Mouse (Mus musculus): Measurements from ENCODE around the gene E430018J23Rik.
"Not testable (repeated sequence)": the region's sequence is repeated elsewhere in the genome, so short reads cannot be mapped to it uniquely, and the experiment has no call there.

Gene E430018J23Rik

GRCm38 (mm10) chr7:127393157-127393943 is at the start of gene E430018J23Rik:
Gene E430018J23Rik, minus strand, starts transcription at chr7:127393629.
- DNase-seq, result peak; percentile 99

DNA sequence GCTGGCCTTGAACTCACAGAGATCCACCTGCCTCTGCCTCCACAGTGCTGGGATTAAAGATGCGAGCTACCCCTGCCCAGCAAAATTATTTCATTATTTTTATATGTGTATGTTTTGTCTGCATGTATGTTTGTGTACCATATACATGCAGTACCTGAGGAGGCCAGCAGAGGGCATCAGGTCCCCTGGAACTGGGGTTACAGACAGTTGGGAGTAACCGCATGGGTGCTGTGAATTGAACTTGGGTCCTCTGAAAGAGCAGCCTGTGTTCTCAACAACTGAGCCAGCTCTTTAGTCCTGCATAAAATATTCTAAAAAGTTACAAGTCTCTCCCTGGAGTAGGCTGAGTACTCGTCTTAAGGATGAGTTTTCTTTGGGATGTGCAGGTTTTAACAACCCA is 44.3 kb upstream of the E430018J23Rik start:
- DNase-seq, result no peak

DNA sequence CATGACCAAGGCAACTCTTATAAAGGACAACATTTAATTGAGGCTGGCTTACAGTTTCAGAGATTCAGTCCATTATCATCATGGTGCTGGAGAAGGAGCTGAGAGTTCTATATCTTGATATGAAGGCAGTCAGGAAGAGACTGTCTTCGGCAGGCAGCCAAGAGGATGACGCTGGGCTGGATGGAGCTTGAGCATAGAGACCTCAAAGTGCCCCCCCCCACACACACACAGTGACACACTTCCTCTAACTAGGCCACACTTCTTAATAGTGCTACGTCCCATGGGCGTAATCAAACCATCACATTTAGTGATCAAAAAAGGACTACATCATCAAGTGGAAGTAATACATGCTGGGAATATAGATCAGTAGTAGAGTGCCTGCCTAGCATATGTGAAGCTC is 41.8 kb upstream of the E430018J23Rik start:
- DNase-seq, result no peak

DNA sequence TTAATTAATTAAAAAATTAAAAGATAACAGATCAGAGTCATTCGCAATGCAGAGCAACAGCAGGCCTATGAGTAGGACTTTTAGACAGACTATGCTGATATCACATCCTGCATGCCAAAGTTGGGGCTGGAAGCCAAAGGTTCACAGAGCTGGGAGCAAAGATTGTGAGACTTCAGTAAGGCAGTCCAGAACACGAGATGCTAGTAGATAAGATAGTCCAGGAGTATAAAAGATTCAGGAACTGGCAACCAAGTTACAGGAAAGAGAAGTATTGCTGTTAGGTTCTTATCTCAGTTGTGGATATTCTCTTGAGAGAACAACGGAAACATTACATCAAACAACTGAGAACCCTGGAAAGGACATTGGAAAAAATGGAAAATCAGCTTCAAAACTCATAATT is 32.9 kb upstream of the E430018J23Rik start:
- DNase-seq, result peak; percentile 42

GRCm38 (mm10) chr7:127425911-127426310 is 32.5 kb upstream of the E430018J23Rik start:
- no peak for DNase-seq

- no peak for DNase-seq
Measured at GRCm38 (mm10) chr7:127425291-127425690, 31.9 kb upstream of the E430018J23Rik start.

- DNase-seq, result peak; percentile 21
Measured at GRCm38 (mm10) chr7:127422247-127422646, 28.8 kb upstream of the E430018J23Rik start.

DNA sequence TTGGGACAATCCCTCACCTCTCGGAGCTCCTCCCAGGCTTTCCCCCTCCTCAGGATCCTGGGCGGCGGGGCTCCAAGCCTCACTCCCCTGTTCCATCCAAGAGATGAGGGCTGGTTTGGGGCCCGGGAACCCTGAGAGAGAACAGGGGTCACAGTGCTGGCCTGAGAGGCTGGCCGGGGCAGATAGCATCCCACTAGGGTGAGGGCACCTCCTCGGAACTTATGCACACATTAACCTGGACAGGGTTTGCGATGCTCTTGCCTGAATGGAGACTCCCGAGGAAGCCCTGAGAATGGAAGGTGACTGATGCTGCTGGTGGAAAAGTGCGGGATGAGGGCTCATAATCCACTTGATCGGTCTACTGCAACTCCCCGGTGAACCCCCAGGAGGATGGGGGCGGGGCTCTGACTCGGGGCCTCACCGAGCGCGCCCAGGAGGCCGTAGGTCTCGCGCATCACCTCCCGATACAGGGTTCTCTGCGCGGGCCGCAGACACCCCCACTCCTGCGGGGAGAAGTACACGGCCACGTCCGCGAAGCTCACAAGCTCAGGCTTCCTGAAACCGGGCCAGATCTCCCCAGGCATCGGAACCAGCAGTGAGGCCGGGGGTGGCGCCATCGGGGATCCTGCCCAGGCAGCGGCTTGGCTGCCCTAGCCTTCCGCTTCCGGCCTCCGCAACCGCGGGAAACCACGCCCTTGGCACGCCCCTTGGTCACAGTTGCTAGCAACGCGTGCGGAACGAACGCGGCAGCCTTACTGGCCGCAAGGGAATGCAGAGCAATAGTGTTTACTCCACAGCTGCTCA is 28.2 kb upstream of the E430018J23Rik start, which contains the start of gene Zfp688:
Zfp688 (minus strand) TSS at position 681 of the 804 bp plus-strand sequence.
- peak; percentile 98 for DNase-seq

- DNase-seq, result no peak
Measured at GRCm38 (mm10) chr7:127411418-127411817, 18.0 kb upstream of the E430018J23Rik start.

DNA sequence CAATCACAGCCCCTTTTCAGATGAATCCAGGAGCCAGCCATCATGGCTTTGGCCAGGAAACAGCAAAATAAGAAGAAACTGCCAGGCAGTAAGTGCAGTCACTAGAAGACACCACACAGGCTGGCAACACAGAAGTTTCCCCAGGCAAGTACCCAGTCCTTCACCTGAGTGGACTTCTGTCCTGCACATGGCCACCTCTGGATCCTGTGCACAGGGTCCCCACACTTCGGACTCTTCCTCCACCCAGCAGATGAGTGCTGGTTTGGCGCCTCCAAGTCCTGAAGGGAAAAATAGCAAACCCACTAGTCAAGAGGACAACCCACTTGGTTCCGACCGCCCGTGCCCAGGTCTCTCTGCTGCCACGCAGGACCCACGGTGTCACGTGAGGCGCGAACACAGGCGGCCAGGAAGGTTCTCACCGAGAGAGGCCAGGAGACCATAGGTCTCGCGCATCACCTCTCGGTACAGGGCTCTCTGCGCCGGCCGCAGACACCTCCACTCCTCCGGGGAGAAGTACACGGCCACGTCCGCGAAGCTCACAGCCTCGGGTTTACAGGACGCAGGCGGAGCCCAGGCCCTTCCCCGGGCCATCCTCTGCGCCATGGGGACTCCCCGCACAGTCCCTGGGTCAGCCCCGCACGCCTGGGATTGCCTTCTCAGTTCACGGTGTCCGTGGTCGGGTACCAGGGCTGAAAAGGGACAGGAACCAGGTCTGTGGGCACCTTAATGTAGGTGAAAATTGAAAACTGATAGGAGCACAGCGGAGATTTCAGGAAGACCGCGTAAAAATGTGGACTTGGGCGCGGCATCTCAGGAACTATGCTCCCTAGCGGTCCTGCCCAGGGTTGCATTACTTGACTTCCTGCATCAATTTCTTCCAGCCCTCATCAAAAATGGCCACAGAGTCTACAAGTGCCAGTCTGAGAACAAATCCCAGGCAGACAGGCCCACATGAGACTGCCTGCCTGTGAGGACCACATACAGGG is 12.9 kb upstream of the E430018J23Rik start, which contains the start of gene Zfp764:
Zfp764 (minus strand) TSS at position 821 of the 986 bp plus-strand sequence.
- DNase-seq, result peak; percentile 93

GRCm38 (mm10) chr7:127404101-127404500 is 10.7 kb upstream of the E430018J23Rik start:
- DNase-seq, result not testable (repeated sequence)

DNA sequence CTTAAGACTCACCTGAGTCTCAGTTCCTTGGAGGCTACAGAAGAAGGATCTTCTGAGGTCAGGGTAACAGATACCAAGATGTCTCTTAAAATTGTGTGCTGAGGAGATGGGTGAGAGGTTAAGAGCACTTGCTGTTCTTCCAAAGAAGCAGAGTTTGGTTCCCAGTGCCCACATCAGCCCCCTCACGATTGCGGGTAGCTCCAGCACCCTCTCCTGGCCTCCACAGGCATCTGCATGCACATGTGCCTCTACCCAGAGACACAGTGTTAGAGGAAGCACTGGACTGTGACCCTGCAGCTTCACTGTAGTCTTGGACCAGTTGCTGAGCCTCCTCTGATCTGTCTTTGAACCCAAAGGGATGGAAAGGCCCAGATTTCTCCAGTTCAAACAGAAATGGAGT is 9.6 kb upstream of the E430018J23Rik start:
- no peak for DNase-seq

DNA sequence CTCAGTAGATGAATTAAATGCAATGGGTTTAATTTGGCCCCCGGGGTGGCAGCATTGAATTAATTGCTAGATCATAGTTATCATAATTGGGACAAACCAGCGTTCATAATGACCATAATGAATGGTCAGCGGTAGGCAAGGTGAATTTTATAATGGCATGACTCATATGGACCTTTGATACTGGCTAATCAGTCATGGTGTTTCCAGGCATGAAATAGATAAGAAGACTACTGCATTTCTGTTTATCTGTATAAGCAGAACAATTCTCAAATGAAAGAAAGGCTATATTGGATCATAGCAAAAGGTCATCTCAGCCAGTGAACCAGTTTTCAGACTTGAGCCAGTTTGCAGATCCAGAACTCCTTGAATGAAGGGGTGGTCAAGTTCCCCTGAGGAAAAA is 6.9 kb upstream of the E430018J23Rik start:
- no peak for DNase-seq

- no peak for DNase-seq
Measured at GRCm38 (mm10) chr7:127393944-127394333, 510 bp upstream of the E430018J23Rik start.

DNA sequence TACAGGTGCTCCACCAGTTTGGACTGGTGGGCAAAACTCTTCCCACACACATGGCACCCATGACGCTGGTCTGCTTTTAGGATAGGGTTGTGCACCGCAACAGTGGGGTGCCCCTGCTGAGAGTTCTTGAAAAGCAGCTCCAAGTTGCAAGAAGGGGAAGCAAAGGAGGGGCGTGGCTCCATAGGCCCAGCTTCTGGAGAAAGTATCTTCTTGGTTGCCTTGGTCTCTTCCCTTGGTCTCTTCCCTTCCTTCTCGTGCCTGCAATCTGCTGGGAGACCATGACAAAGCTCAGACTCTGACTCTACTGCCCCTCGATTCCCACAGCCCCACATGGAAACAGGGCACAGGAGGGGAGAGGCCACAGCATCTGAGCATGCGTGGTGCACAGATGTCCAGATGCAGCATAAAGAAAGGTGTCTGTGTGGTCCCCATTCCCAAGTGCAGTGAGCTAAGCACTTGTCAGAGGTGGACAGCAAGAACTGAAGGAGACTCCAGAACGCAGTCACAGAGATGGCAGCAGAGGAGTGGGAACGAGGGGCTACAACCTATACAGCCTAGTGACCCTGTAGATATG is 1.1 kb downstream of the E430018J23Rik start:
- no peak for DNase-seq

DNA sequence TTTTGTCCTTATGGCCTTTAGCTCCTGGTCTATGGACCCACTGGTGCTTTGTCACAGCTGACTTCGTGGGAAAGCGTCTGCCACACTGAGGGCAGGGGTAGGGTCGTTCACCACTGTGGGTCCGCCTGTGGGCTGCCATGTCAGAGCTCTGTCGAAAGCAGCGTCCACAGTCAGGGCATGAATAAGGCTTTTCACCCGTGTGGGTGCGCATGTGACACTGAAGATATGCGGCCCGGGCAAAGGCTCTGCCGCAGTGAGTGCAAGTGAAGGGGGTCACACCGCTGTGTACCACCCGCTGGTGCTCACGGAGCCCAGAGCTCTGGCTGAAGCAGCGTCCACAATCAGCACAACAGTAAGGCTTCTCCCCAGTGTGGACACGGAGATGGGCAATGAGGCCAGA is 1.9 kb downstream of the E430018J23Rik start:
- no peak for DNase-seq

DNA sequence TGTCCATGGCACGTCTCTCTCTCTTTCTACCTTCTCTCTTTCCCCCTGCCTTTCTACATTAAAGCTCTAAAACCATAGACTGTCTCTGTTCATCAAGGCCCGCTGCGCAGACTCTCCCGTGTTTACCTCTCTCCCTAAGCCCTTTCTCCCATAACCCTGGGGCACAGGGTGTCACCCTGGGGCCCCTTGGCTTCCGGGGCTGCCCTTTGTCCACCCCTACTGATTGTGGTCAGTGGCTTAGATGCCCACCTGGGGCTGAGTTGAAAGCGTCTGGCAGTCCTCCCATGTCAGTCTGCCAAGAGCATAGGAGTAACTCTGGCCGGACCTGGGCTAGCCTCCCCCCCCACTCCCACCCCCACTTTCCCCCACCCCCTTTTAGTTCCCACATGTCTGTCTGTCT is 3.1 kb downstream of the E430018J23Rik start:
- no peak for DNase-seq

DNA sequence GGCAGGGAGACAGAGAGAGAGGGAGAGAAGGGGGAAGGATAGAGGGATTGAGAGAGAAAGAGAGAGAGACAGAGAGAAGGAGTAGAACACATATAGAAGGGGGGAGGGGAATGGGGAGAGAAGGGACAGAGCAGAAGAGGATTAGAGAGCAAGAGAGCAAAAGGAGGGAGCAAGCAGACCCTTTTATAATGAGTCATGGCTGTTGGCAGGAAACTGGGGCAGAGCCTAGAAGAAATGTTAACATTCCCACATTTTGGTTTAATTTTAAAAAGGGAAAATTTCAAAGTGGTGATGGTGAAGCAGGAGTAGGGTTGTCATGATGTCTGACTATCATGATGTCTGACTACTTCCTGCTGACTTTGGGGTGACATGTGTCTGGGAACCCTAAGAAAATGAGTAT is 5.2 kb downstream of the E430018J23Rik start:
- DNase-seq, result not testable (repeated sequence)

- DNase-seq, result peak; percentile 97
Measured at GRCm38 (mm10) chr7:127386641-127387392, 6.6 kb downstream of the E430018J23Rik start, which contains the start of gene 9130019O22Rik. Gene 9130019O22Rik, minus strand, starts transcription at chr7:127387166.

- DNase-seq, result not testable (repeated sequence)
Measured at GRCm38 (mm10) chr7:127385560-127385959, 7.9 kb downstream of the E430018J23Rik start.

- no peak for DNase-seq
Measured at GRCm38 (mm10) chr7:127378310-127378921, 15.0 kb downstream of the E430018J23Rik start.

All from lung, postnatal 14 days (tissue).